Mouse (Mus musculus) urinary bladder, adult 18-20 months (tissue): ENCODE results near the gene Rpl22l1.
"Not testable (repeated sequence)": the region's sequence is repeated elsewhere in the genome, so short reads cannot be mapped to it uniquely, and the experiment has no call there.

Source experiments
- DNase-seq, 2 experiments: peaks; one replicate each; pipeline ENCODE4 v3.0.0; 2022; ENCODE audit warnings: low spot score in 2 of 2, mixed read lengths in 2 of 2

Gene Rpl22l1

GRCm38 (mm10) chr3:28805301-28806097 is at the start of gene Rpl22l1:
Gene Rpl22l1, plus strand, starts transcription at chr3:28805436.
- peak; percentile 99 for DNase-seq

GRCm38 (mm10) chr3:28755477-28755876 is 49.8 kb upstream of the Rpl22l1 start:
- no peak for DNase-seq

GRCm38 (mm10) chr3:28761225-28761789 is 43.9 kb upstream of the Rpl22l1 start:
- no peak for DNase-seq

GRCm38 (mm10) chr3:28766935-28767334 is 38.3 kb upstream of the Rpl22l1 start:
- DNase-seq, result no peak

GRCm38 (mm10) chr3:28768222-28768621 is 37.0 kb upstream of the Rpl22l1 start:
- no peak for DNase-seq

- not testable (repeated sequence) for DNase-seq
Measured at GRCm38 (mm10) chr3:28772919-28773318, 32.3 kb upstream of the Rpl22l1 start.

GRCm38 (mm10) chr3:28775361-28775760 is 29.9 kb upstream of the Rpl22l1 start:
- no peak for DNase-seq

GRCm38 (mm10) chr3:28775958-28776357 is 29.3 kb upstream of the Rpl22l1 start:
- DNase-seq, result no peak

GRCm38 (mm10) chr3:28776491-28776890 is 28.7 kb upstream of the Rpl22l1 start:
- DNase-seq, result no peak

GRCm38 (mm10) chr3:28780511-28780910 is 24.7 kb upstream of the Rpl22l1 start:
- DNase-seq, result no peak

GRCm38 (mm10) chr3:28780994-28781393 is 24.2 kb upstream of the Rpl22l1 start, which contains the start of gene Eif5a2:
Gene Eif5a2, plus strand, starts transcription at chr3:28781276.
- peak; percentile 86 to 88 for DNase-seq

GRCm38 (mm10) chr3:28781422-28781821 is 23.8 kb upstream of the Rpl22l1 start:
- no peak for DNase-seq

GRCm38 (mm10) chr3:28781848-28782247 is 23.4 kb upstream of the Rpl22l1 start:
- DNase-seq, result no peak

GRCm38 (mm10) chr3:28784176-28784575 is 21.1 kb upstream of the Rpl22l1 start:
- DNase-seq, result no peak

- DNase-seq, result no peak
Measured at GRCm38 (mm10) chr3:28794835-28795234, 10.4 kb upstream of the Rpl22l1 start.

GRCm38 (mm10) chr3:28808039-28808643 is 2.9 kb downstream of the Rpl22l1 start:
- DNase-seq, result no peak

GRCm38 (mm10) chr3:28811441-28811840 is 6.2 kb downstream of the Rpl22l1 start:
- no peak for DNase-seq

- DNase-seq, result no peak
Measured at GRCm38 (mm10) chr3:28814361-28814760, 9.1 kb downstream of the Rpl22l1 start.

- no peak for DNase-seq
Measured at GRCm38 (mm10) chr3:28816010-28816540, 10.8 kb downstream of the Rpl22l1 start.

GRCm38 (mm10) chr3:28826272-28826671 is 21.0 kb downstream of the Rpl22l1 start:
- no peak for DNase-seq

- DNase-seq, result no peak
Measured at GRCm38 (mm10) chr3:28827605-28828004, 22.4 kb downstream of the Rpl22l1 start.

GRCm38 (mm10) chr3:28829454-28829853 is 24.2 kb downstream of the Rpl22l1 start:
- no peak for DNase-seq
